Mouse (Mus musculus): Measurements from ENCODE around the gene Nrtn. TPM values are rescaled to one million over a fixed set of nuclear protein-coding genes. Genes with fewer than 3 reads are reported as not detected.

Nrtn gene
- total RNA-seq, 2 experiments from 2014 or later, result not detected

GRCm38 (mm10) chr17:56727029-56727649, 30.2 kb downstream of the Nrtn start:
- ATAC-seq (replicated peaks; ENCODE audit: low FRiP score, low TSS enrichment, poor library complexity, severe bottlenecking), result 0 out of 2 replicates have a peak, but pooled peaks have one; percentile 12

- no peak for ATAC-seq (replicated peaks; ENCODE audit: low FRiP score, low TSS enrichment, poor library complexity, severe bottlenecking)
Observed at GRCm38 (mm10) chr17:56723419-56724161, 33.7 kb downstream of the Nrtn start.

GRCm38 (mm10) chr17:56722441-56722840, 34.9 kb downstream of the Nrtn start:
- ATAC-seq (replicated peaks; ENCODE audit: low FRiP score, low TSS enrichment, poor library complexity, severe bottlenecking), result no peak

- peak; percentile 53 for ATAC-seq (replicated peaks; ENCODE audit: low FRiP score, low TSS enrichment, poor library complexity, severe bottlenecking)
Observed at GRCm38 (mm10) chr17:56717363-56718058, 39.8 kb downstream of the Nrtn start, which contains the start of the genes Ndufa11 and Vmac. Gene Ndufa11 (plus strand): TSS chr17:56717767. Gene Vmac (minus strand): TSS chr17:56718022.

- ATAC-seq (replicated peaks; ENCODE audit: low FRiP score, low TSS enrichment, poor library complexity, severe bottlenecking), result peak; percentile 87
Observed at GRCm38 (mm10) chr17:56716655-56717362, 40.5 kb downstream of the Nrtn start.

- no peak for ATAC-seq (replicated peaks; ENCODE audit: low FRiP score, low TSS enrichment, poor library complexity, severe bottlenecking)
Observed at GRCm38 (mm10) chr17:56715914-56716654, 41.2 kb downstream of the Nrtn start.

GRCm38 (mm10) chr17:56715360-56715759, 42.0 kb downstream of the Nrtn start:
- no peak for ATAC-seq (replicated peaks; ENCODE audit: low FRiP score, low TSS enrichment, poor library complexity, severe bottlenecking)

GRCm38 (mm10) chr17:56709708-56710107, 47.6 kb downstream of the Nrtn start:
- no peak for ATAC-seq (replicated peaks; ENCODE audit: low FRiP score, low TSS enrichment, poor library complexity, severe bottlenecking)

GRCm38 (mm10) chr17:56708692-56709091, 48.6 kb downstream of the Nrtn start:
- no peak for ATAC-seq (replicated peaks; ENCODE audit: low FRiP score, low TSS enrichment, poor library complexity, severe bottlenecking)

- ATAC-seq (replicated peaks; ENCODE audit: low FRiP score, low TSS enrichment, poor library complexity, severe bottlenecking), result peak; percentile 27
Observed at GRCm38 (mm10) chr17:56706515-56706914, 50.8 kb downstream of the Nrtn start.

- no peak for ATAC-seq (replicated peaks; ENCODE audit: low FRiP score, low TSS enrichment, poor library complexity, severe bottlenecking)
Observed at GRCm38 (mm10) chr17:56703038-56703437, 54.3 kb downstream of the Nrtn start.

Other genes starting within 250 kb of the Nrtn start
- not detected in 2 replicates for gene Znrf4, start 245.1 kb downstream of the Nrtn start, total RNA-seq (2014; fragmentation: Nextera tagmentation)
- not detected in 2 replicates for gene Znrf4, start 245.1 kb downstream of the Nrtn start, total RNA-seq (2017)
- 2.8 TPM in 1 of 2 replicates, not detected in the other for gene Gm20219, start 203.1 kb downstream of the Nrtn start, total RNA-seq (2014; fragmentation: Nextera tagmentation)
- not detected in 2 replicates for gene Gm20219, start 203.1 kb downstream of the Nrtn start, total RNA-seq (2017)
- gene Safb2, start 172.9 kb downstream of the Nrtn start, total RNA-seq (2014; fragmentation: Nextera tagmentation), result 158 and 166 TPM in 2 replicates
- gene Safb2, start 172.9 kb downstream of the Nrtn start, total RNA-seq (2017), result 108 and 115 TPM in 2 replicates
- 122 and 171 TPM in 2 replicates for gene Safb, start 172.7 kb downstream of the Nrtn start, total RNA-seq (2014; fragmentation: Nextera tagmentation)
- gene Safb, start 172.7 kb downstream of the Nrtn start, total RNA-seq (2017), result 92.4 and 103 TPM in 2 replicates
- gene 2410015M20Rik, start 147.8 kb downstream of the Nrtn start, total RNA-seq (2014; fragmentation: Nextera tagmentation), result 126 and 171 TPM in 2 replicates
- gene 2410015M20Rik, start 147.8 kb downstream of the Nrtn start, total RNA-seq (2017), result 82.9 and 126 TPM in 2 replicates
- 2,912 and 4,512 TPM in 2 replicates for gene Rpl36, start 144.1 kb downstream of the Nrtn start, total RNA-seq (2014; fragmentation: Nextera tagmentation)
- 2,001 and 2,083 TPM in 2 replicates for gene Rpl36, start 144.1 kb downstream of the Nrtn start, total RNA-seq (2017)
- gene Lonp1, start 130.6 kb downstream of the Nrtn start, total RNA-seq (2014; fragmentation: Nextera tagmentation), result 59.8 and 63.2 TPM in 2 replicates
- 76.5 and 108 TPM in 2 replicates for gene Lonp1, start 130.6 kb downstream of the Nrtn start, total RNA-seq (2017)
- not detected in 2 replicates for gene Catsperd, start 129.4 kb downstream of the Nrtn start, total RNA-seq (2014; fragmentation: Nextera tagmentation)
- 0.38 TPM in 1 of 2 replicates, not detected in the other for gene Catsperd, start 129.4 kb downstream of the Nrtn start, total RNA-seq (2017)
- 81.7 and 94.5 TPM in 2 replicates for gene Ranbp3, start 84.2 kb downstream of the Nrtn start, total RNA-seq (2014; fragmentation: Nextera tagmentation)
- 50.6 and 58.1 TPM in 2 replicates for gene Ranbp3, start 84.2 kb downstream of the Nrtn start, total RNA-seq (2017)
- gene Ndufa11, start 39.8 kb downstream of the Nrtn start, total RNA-seq (2014; fragmentation: Nextera tagmentation), result 181 and 226 TPM in 2 replicates
- 75.6 and 167 TPM in 2 replicates for gene Ndufa11, start 39.8 kb downstream of the Nrtn start, total RNA-seq (2017)
- gene Vmac, start 39.5 kb downstream of the Nrtn start, total RNA-seq (2014; fragmentation: Nextera tagmentation), result 4.5 and 5.5 TPM in 2 replicates
- gene Vmac, start 39.5 kb downstream of the Nrtn start, total RNA-seq (2017), result 4.1 and 7.6 TPM in 2 replicates
- 21.6 and 28.6 TPM in 2 replicates for gene Dus3l, start 7.2 kb upstream of the Nrtn start, total RNA-seq (2014; fragmentation: Nextera tagmentation)
- 13.9 and 17.9 TPM in 2 replicates for gene Dus3l, start 7.2 kb upstream of the Nrtn start, total RNA-seq (2017)
- gene Prr22, start 12.7 kb upstream of the Nrtn start, total RNA-seq (2014; fragmentation: Nextera tagmentation), result 5.4 and 6.6 TPM in 2 replicates
- gene Prr22, start 12.7 kb upstream of the Nrtn start, total RNA-seq (2017), result 1.3 and 2.3 TPM in 2 replicates
- gene Rfx2, start 73.5 kb upstream of the Nrtn start, total RNA-seq (2014; fragmentation: Nextera tagmentation), result 23.0 and 29.3 TPM in 2 replicates
- 4.7 and 10.5 TPM in 2 replicates for gene Rfx2, start 73.5 kb upstream of the Nrtn start, total RNA-seq (2017)
- not detected in 2 replicates for gene Acsbg2, start 116.9 kb upstream of the Nrtn start, total RNA-seq (2014; fragmentation: Nextera tagmentation)
- not detected in 2 replicates for gene Acsbg2, start 116.9 kb upstream of the Nrtn start, total RNA-seq (2017)
- gene 1700061G19Rik, start 117.9 kb upstream of the Nrtn start, total RNA-seq (2014; fragmentation: Nextera tagmentation), result not detected in 2 replicates
- gene 1700061G19Rik, start 117.9 kb upstream of the Nrtn start, total RNA-seq (2017), result not detected in 2 replicates
- 24.1 and 33.2 TPM in 2 replicates for gene Mllt1, start 177.9 kb upstream of the Nrtn start, total RNA-seq (2014; fragmentation: Nextera tagmentation)
- gene Mllt1, start 177.9 kb upstream of the Nrtn start, total RNA-seq (2017), result 12.2 and 17.3 TPM in 2 replicates
- gene Acer1, start 224.6 kb upstream of the Nrtn start, total RNA-seq (2014; fragmentation: Nextera tagmentation), result not detected in 2 replicates
- gene Acer1, start 224.6 kb upstream of the Nrtn start, total RNA-seq (2017), result not detected in 2 replicates
- gene Clpp, start 232.8 kb upstream of the Nrtn start, total RNA-seq (2014; fragmentation: Nextera tagmentation), result 89.2 and 116 TPM in 2 replicates
- 83.2 and 135 TPM in 2 replicates for gene Clpp, start 232.8 kb upstream of the Nrtn start, total RNA-seq (2017)
- gene Alkbh7, start 239.8 kb upstream of the Nrtn start, total RNA-seq (2014; fragmentation: Nextera tagmentation), result 25.2 and 26.4 TPM in 2 replicates
- 19.1 and 25.8 TPM in 2 replicates for gene Alkbh7, start 239.8 kb upstream of the Nrtn start, total RNA-seq (2017)
- not detected in 2 replicates for gene Pspn, start 242.5 kb upstream of the Nrtn start, total RNA-seq (2014; fragmentation: Nextera tagmentation)
- 4.6 TPM in 1 of 2 replicates, not detected in the other for gene Pspn, start 242.5 kb upstream of the Nrtn start, total RNA-seq (2017)